Mouse (Mus musculus) thymus, postnatal 0 days (tissue): ENCODE measurements around the gene Mettl7a1. TPM values are rescaled to one million over a fixed set of nuclear protein-coding genes. Genes with fewer than 3 reads are reported as not detected.
"Not testable (repeated sequence)": the region's sequence is repeated elsewhere in the genome, so short reads cannot be mapped to it uniquely, and the experiment has no call there.

Source experiments
- DNase-seq: peaks from one replicate; pipeline ENCODE4 v3.0.0-alpha.2; 2015; ENCODE audit warnings: low spot score
- polyA plus RNA-seq: library from polyadenylated mRNA; unstranded; fragments of >200 nt; fragmentation: Nextera tagmentation; extraction: Ambion mirVana; gene quantifications from 2 replicates; pipeline ENCODE4 v1.2.1, GENCODE M21; 2015

Gene Mettl7a1
- 4.4 and 6.4 TPM in 2 replicates for polyA plus RNA-seq

DNA sequence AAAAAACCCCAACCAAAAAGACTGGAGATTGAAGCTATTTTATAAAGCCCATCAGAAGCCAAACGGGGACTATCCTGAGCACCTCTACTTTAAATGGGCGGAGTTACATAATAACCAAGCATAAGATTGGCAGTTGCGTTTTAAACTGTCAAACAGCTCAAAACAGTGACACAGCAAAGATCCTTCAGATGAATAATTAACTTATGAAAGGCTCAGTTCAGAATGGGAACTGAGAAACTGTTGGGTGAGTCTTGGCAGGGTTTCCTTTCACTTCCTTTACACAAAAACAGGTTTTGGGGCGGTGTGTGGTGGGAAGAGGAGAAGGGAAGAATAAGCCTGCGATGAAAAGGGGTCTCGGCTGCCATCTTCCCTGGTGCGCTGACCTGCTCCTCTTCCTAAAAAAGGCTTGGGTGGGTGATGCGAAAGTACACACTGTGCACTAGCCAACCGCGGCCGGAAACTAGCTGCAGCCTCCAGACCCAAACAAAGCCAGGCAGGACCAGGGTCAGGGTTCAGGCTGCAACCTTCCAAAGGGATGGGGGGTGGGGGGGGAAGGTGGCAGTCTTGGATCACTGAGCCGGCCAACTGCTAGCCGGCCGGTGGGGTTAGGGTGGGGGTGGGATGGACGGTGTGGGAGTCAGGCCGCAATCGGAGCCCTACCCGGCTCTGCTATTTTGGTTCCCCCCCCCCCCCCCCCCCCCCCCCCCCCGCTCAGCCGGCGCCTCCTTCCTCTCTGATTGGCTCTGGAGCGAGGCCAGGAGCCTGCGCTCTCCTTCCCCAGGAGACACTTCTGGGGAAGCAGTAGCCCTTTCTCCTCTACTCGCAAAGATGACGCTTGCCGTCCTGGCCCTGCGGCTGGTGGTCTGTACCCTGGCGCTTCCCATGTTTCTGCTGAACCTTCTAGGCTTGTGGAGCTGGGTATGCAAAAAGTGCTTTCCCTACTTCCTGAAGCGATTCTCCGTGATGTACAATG is at the start of gene Mettl7a1:
Gene Mettl7a1, plus strand, starts transcription at position 122 of the 973 bp plus-strand sequence.
- peak; percentile 71 for DNase-seq

DNA sequence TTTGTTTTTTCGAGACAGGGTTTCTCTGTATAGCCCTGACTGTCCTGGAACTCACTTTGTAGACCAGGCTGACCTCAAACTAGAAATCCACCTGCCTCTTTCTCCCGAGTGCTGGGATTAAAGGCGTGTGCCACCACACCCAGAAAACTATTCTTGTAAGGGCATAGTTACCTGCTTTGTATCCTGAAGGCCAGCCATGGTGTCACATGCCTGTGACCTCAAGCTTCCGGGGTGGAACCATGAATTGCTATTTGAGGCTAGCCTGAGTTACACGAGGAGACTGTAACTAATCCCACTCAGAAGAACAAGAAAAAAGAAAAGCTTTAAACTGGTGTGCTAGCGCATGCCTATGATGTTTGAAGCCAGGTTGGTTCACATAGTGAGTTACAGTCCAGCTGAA is 47.6 kb upstream of the Mettl7a1 start:
- no peak for DNase-seq

DNA sequence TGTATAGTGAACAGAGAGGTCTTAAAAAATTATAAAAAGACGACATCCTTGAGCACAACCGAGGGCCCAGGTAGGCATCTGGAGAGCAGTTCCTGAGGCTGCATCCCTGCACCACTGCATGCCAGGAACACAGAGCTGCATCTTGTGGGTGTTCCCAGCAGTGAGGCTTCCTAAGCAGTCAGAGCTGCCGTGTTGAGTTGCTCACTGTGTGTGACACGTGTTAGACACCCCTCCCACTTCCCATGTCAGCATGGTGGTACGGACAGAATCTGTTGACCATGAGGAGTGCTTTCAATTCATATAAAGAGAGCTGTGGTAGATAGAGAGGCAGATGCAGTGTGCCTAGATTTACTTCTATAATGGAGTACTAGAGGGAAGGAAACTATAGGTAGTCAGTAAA is 46.6 kb upstream of the Mettl7a1 start:
- DNase-seq = no peak

DNA sequence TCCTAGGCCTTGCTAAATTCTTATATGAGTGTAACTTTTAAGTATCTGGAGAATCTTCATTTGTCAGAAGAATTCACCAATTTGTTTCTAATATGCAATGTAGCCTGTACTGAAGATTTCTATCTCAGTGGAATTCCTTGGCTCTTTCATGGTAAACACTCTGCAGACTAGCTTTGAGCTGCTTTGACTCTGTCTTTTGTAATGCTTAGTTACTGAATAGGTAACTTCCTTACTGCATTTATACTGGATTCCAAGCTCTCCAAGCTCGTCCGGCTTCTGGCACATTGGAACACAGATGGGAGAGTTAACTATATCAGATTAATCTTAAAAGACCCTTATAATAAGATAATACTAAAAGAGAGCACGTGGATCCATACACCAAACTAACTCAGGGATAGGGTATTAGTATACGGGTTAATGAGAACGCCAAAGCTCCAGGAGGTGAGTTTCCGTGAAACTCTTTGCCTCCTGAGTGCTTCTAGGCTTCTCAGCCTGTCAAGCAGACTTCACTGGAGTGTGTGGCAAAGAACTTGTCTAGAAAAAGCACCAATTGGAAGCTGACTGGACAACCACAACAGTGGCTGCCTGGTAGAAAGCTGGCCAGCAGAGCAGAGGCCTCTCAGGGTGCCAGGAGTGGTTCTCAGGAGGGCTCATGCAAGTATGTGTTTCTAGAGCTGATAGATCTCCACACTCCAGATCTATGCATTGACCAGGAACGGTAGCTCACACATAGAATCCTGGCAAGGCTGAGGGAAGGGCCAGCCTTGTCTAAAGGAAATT is 45.1 kb upstream of the Mettl7a1 start:
- no peak for DNase-seq

DNA sequence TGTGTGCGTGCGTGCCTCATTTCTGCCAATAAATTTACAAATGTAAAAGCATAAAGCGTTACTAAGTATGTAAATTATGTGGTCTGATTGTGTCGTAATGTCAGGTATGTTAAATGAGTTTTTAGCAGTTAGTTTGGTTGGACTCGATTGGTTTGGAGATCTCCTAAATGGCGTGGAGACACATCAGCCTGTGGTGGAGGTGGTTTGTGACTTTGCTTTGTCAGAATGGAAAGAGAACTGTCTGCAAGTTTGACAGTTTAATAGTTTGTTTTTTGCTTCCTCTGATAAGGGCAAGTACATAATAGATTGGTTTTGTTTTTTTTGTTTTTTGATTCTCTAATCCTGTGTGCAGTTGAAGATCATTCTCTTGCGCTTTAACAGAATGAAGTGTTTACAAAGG is 43.6 kb upstream of the Mettl7a1 start:
- not testable (repeated sequence) for DNase-seq

DNA sequence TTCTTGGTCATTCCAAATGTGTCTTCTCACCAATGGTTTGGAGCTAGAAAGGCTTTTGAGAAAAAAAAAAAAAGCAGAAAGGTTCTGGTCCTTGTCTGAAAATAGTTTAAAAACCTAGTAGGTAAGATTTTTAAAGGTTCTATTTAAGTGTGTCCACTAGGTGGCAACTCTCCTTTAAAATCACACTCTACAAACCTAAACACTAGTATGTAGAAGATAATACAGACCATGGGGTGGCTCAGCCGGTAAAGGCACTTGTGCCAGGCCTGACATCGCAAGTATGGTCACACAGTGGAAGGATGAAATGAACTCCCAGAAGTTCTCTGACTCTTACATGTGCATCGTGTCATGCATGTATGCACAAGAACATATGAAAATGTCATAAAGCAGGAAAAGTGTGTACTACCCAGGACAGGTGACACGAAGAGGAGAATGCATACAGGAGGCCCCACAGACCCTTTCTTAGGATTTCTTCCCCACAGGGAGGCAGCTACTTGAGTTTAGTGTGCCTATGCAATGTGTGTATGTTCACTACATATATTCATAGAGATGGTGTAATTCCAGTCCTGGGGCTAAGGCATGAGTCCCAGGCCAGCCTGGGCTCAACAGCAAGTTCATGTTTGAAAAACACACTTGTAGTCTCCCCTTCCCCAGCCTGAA is 40.6 kb upstream of the Mettl7a1 start:
- DNase-seq = peak; percentile 27

DNA sequence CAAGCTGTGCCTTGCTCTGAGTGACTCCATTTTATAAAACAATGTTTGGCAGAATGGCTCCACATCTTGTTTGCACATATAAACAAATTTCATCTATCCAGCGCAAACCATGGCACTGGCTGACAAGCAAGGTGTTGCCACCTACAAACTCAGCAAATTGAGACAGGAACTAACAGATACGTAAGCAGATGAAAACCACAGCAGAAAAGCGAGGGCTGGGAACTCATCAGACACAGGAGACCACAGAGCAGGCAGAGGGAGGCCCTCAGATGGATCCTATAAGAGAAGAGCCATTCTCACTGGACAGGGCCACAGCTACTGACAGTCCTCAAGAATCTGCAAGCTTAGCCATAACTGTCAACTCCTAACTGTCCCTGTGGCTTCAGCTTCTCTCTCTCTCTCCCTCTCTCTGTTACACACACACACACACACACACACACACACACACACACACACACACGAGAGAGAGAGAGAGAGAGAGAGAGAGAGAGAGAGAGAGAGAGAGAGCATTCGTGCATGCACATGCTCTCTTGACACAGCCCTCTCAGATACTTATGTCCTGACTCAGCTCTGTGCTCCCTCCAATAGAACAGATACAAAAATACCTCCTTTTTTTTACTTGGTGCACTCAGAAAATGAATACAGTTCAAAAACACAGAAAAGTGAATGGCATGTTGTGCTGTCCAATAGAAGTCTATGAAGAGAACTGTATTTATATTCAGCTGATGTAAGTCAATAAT is 38.2 kb upstream of the Mettl7a1 start:
- DNase-seq = no peak

DNA sequence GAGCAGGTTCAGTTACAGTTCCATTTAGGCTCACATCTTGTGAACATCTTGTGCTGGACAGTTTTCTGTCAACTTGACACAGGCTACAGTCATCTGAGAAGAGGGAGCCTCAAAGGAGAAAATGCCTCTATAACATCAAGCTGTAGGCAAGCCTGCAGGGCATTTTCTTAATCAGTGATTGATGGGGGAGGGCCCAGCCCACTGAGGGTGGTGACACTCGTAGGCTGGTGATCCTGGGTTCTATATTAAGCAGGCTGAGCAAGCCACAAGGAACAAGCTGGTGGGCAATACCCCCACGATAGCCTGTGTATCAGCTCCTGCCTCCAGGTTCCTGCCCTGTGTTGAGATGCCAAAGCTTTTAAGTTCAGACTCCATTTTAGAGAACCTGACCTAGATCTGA is 35.0 kb upstream of the Mettl7a1 start:
- no peak for DNase-seq

DNA sequence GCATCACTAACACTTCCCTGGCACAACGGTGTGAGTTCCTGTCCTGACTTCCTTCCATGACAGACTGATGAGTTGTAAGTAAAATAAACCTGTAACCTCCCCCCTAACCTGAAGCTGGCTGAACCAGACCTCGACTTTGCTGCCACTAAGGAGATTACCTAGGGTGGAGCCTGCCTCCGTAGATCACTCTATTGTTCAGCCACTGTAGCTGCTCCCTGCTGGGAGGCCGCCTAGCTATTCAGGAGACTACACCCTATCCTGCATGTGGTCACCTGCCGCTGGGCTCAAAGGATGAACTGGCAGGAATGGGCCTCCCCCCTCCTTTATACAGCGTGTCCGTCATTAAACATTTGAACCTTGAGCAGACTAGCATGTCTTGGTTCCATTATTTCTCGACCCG is 34.2 kb upstream of the Mettl7a1 start:
- DNase-seq = no peak

DNA sequence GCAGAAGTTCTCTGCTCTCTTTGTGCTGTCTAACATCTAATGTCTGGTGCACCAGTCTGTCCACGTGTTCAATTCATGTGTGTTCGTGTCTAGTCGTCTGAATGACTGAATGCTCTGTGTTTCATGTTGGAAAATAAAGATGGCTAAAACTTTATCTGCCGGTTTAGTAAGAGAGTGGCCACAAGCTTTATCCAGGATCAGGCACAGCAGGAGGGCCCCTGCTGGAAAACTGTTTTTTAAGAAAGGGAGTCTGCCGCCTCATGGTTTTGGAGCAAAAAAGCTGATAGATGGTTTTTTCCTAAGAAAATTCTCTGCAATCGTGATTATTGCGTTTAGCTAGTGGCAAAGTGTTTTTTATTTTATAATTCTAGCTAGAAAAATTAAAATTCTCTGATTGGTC is 33.3 kb upstream of the Mettl7a1 start:
- not testable (repeated sequence) for DNase-seq

DNA sequence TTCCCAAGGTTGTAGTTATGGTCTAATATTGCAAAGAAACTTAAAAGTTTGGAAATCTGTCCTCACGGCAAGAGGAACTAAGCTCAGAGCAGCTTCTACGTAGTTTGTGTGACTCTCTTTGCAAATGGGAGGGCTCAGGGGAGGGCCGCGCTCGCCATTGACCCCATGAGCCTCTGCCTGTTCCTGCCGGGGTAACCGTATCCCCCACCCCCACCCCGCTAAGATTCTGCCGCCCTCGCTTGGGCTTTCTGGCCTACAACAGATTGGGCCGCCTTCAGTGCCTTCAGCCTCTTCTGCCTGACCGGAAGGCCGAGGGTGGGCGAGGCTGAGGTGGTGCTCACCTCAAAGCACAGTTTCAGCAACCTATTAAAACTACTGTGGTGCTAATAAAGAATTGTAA is 32.5 kb upstream of the Mettl7a1 start:
- no peak for DNase-seq

DNA sequence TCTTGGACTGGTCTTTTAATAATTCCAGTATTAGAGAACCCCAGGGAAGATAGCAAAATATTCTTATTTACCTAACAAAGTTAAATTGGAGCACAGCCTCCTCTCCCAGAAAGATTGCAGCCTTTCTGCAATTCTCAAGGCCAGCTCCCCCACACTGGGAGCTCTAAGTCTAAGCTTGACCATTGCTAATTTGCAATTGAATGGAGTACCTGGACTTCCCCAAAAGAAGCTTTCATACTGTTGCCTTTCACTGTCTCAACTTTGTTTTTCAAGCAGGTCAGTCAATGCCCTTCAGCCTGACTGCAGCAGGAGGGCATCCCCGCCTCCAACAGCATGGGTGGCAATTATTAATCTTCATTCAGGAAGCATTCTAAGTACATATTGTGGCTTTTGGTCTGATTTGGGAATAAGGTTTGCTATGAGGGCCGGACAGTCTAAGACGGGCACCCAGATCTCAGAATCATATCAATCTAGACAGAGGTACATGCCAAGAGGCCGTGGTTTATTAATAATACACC is 30.1 kb upstream of the Mettl7a1 start:
- not testable (repeated sequence) for DNase-seq

DNA sequence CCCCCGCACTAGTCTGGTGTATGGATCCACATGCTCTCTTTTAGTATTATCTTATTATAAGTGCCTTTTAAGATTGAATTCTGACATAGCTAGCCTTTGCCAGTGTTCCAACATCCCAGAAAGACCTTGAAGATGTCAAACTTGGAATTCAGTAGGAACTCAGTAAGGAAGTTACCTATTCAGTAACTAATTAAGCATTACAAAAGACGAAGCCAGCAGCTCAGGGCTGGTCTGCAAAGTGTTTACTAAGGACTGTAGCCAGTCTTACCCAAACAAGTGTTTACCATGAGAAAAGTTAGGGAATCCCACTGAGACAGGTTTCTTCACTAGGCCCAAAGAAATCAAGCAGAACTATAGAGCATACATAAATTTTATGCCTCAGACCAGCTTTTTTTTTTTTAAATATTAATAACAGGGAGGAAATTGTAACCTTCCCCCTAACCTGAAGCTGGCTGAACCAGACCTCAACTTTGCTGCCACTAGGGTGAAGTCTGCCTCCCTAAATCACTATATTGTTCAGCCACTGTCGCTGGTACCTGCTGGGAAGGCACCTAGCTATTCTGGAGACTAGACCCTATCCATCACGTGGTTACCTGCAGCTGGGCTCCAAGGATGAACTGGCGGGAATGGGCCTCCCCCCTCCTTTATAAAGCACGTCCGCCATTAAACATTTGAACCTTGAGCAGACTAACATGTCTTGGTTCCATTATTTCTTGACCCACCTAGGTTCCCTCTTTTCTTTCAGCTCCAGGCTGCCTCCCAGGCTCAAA is 29.0 kb upstream of the Mettl7a1 start:
- no peak for DNase-seq

DNA sequence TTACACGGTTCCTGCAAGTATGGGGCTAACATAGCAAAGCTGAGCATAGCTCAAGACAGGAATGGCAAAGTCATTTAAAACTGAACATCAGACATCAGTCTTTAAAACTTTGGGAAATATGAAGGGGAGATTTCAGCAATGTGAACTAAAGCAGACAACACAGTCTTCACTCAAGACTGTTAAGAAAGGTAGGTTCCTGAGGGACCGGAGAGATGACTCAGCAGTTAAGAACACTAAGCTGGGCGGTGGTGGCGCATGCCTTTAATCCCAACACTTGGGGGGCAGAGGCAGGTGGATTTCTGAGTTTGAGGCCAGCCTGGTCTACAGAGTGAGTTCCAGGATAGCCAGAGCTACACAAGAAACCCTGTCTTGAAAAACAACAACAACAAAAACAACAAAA is 27.5 kb upstream of the Mettl7a1 start:
- DNase-seq = no peak

DNA sequence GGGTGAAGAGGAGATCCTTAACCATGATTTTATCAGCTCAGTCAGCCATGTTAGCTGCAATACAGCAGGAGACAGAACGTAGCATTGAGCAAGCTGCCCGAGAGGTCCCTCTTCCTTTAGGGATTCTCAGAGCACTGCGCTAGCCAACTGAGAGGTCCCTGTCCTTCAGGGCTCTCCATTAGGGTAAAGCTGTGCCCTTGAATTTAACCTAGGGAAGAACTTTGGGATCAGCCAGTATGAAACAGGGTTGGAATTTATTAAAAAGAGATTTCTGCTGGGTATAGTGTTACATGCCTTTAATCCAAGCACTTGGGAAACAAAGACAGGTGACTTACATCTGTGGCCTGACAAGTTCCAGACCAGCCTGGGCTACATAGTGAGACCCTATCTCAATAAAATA is 26.4 kb upstream of the Mettl7a1 start:
- DNase-seq = no peak

DNA sequence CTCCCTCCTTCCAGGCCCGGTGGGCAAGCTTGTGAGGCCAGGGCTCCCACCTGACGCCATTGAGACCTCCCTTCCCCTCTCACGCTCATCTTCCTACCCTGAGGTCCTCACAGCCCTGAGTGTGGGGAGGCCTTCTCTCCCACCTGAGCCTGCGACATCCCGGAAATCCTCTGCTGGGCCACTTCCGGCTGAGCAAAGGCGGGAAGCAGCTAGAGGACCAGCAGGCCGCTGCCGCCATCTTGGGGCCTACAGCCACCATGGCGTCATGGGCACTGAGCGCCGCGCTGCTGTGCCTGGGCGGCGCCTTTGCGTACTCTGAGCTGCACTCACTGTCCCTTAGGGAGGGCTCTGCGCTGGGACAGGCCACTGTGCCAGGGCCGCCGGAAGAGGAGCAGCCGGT is 23.3 kb upstream of the Mettl7a1 start, which contains the start of gene Tmprss12:
Gene Tmprss12, plus strand, starts transcription at position 212 of the 400 bp plus-strand sequence.
- no peak for DNase-seq

DNA sequence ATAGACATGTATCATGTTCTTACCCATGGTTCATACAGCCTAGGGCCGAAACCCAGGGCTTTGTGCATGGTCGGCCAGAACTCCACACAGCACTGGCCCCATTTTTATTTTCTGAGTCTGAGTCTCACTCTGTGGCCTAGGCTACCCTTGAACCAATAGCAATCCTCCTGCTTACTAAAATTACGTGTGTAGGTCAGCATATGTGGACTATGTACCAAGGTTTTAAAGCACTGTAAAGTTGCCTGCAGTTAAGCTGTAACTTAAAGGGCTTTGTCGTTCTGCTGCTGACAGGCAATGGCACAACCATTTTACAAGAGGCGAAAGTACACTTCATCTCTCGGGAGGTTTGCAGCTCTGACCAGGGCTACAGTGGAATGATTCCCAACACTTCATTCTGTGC is 15.0 kb upstream of the Mettl7a1 start:
- DNase-seq = no peak

DNA sequence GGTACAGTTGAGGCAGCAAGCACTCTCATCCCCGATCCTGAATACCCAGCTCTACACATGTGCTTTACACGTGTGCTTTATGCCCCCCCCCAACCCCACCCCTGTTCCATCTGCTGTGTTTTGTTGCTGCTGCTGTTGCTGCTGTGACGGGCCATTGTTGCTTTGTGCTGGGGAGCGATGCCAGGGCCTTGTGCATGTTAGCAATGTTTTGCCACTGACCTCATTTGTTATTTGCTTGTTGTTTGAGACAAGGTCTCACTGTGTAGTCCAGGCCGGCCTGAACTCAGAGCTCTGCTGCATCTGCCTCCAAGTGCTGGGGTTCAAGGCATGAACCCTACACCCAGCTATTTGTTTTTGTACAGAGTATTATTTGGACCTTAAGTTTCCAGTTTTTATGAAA is 13.1 kb upstream of the Mettl7a1 start:
- no peak for DNase-seq

DNA sequence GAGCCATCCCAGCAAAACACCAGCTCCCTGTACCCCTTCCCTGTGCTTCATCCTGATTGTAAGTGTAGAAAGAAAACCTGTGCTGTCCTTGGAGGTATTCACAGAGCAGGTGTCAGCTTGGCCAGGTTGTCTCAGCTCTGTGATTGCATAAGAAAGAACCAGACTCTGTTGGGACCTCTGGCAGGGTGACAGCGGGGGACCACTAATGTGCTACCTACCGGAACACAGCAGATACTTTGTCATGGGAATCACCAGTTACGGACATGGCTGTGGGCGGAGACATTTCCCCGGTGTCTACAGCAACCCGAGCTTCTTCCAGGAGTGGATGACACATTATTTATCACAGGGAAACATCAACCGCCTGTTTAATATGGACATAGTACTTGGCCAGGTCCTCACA is 11.6 kb upstream of the Mettl7a1 start:
- no peak for DNase-seq

DNA sequence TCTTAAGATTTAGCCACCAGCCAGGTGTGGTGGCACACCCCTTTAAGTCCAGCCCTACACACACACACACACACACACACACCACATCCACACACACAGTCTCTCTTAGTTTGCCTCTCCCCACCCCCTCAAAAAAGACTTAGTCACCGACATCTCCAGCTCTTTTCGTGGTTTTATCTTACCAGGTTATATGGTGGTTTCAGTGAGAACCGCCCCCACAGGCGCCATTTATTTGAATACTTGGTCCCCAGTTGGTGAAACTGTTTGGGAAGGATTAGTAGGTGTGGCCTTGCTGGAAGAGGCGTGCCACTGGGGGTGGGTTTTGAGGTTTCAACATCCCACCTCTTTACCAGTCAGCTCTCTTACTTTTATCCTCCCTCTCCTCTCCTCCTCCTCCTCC is 6.1 kb upstream of the Mettl7a1 start:
- no peak for DNase-seq
